Comparison of ENCODE assay signal across 22 mouse cellular contexts in genomic region chr9:114098716-114099302, GRCm38 (mm10). TPM values are rescaled to one million over a fixed set of nuclear protein-coding genes. Genes with fewer than 3 reads are reported as not detected.
DNase-seq lines count a peak whose midpoint lies in the region; ATAC-seq and TF ChIP-seq lines count a peak whose summit lies in the region.
"Had no signal": no experiment of that assay in that cellular context is flagged by ENCODE, and none has a peak within 500 bp of the region (broad histone marks: within the 10 kb centered on the region; RNA-seq: fewer than 3 reads in every experiment).

No protein-coding gene starts in this region.

- no peak for TF ChIP-seq EP300 in liver, embryonic 14.5 days (IDR thresholded peaks at IDR 0.05; ENCODE audit: low read depth)

- peaks cover 15% of the 10 kb centered on the region for H3K4me1 ChIP-seq in G1E (ENCODE audit: insufficient read depth, low read depth, low read length)
- 0 out of 4 replicates have a peak, but pooled peaks cover 0 to 2% of the 10 kb centered on the region in 2 experiments for H3K4me1 ChIP-seq in liver, embryonic 14.5 days (replicated peaks; ENCODE audit: control insufficient read depth in 2 of 2, insufficient read depth in 2 of 2, low read length in 1 of 2)
- H3K4me1 ChIP-seq in midbrain, embryonic 13.5 days (replicated peaks) = no peaks in the 10 kb centered on the region
- 0 out of 2 replicates have a peak, but pooled peaks cover 6% of the 10 kb centered on the region for H3K4me1 ChIP-seq in heart, embryonic 12.5 days (replicated peaks)
- H3K4me1 ChIP-seq: embryonic facial prominence, embryonic 10.5 days; forebrain, embryonic 13.5 days; hindbrain, embryonic 13.5 days had no signal

- H3K4me3 ChIP-seq in G1E (ENCODE audit: low read depth, low read length) = no peak overlapping the region
- no peak overlapping the region for H3K4me3 ChIP-seq in liver, embryonic 14.5 days (ENCODE audit: insufficient read depth in 1 of 2, low read depth in 2 of 2, low read length in 2 of 2)
- no peak overlapping the region for H3K4me3 ChIP-seq in midbrain, embryonic 13.5 days (replicated peaks)
- H3K4me3 ChIP-seq in heart, embryonic 12.5 days = no peak overlapping the region
- H3K4me3 ChIP-seq: embryonic facial prominence, embryonic 10.5 days; forebrain, embryonic 13.5 days; hindbrain, embryonic 13.5 days had no signal

- H3K4me2 ChIP-seq in liver, embryonic 14.5 days (ENCODE audit: low read depth) = no peak overlapping the region
- no peak overlapping the region for H3K4me2 ChIP-seq in midbrain, embryonic 13.5 days (replicated peaks)
- H3K4me2 ChIP-seq in heart, embryonic 12.5 days = no peak overlapping the region
- H3K4me2 ChIP-seq: forebrain, embryonic 13.5 days; hindbrain, embryonic 13.5 days had no signal

- 15% methylated on average over 9 of the region's 9 CpGs for WGBS in liver, embryonic 14.5 days (ENCODE audit: insufficient replicate concordance)
- WGBS in midbrain, embryonic 13.5 days = 84% methylated on average over 9 of the region's 9 CpGs
- 46% methylated on average over 9 of the region's 9 CpGs for WGBS in heart, embryonic 12.5 days

- no peak for TF ChIP-seq CTCF in G1E (IDR thresholded peaks at IDR 0.05; ENCODE audit: low read depth, low read length)
- TF ChIP-seq CTCF in liver, embryonic 14.5 days (IDR thresholded peaks at IDR 0.05; ENCODE audit: low read depth) = no peak

- H3K36me3 ChIP-seq in G1E (replicated peaks) = no peaks in the 10 kb centered on the region
- H3K36me3 ChIP-seq in liver, embryonic 14.5 days (replicated peaks; ENCODE audit: control insufficient read depth, insufficient read depth, low read depth) = no peaks in the 10 kb centered on the region
- H3K36me3 ChIP-seq in midbrain, embryonic 13.5 days = no peaks in the 10 kb centered on the region
- H3K36me3 ChIP-seq in heart, embryonic 12.5 days = no peaks in the 10 kb centered on the region
- H3K36me3 ChIP-seq: embryonic facial prominence, embryonic 10.5 days; hindbrain, embryonic 13.5 days had no signal

- H3K27me3 ChIP-seq in G1E (ENCODE audit: insufficient read depth, low read length) = peaks cover 5% of the 10 kb centered on the region; the same call in 1 of the 2 replicates
- H3K27me3 ChIP-seq in liver, embryonic 14.5 days (ENCODE audit: control insufficient read depth, insufficient read depth, low read length) = no peaks in the 10 kb centered on the region
- no peaks in the 10 kb centered on the region for H3K27me3 ChIP-seq in midbrain, embryonic 13.5 days
- no peaks in the 10 kb centered on the region for H3K27me3 ChIP-seq in heart, embryonic 12.5 days (replicated peaks)
- H3K27me3 ChIP-seq: forebrain, embryonic 13.5 days; hindbrain, embryonic 13.5 days had no signal

- ATAC-seq in G1E (ENCODE audit: extremely low read depth, insufficient number of reproducible peaks, low FRiP score, poor library complexity, severe bottlenecking) = peak; percentile 40; the same call in 1 of the 2 replicates
- ATAC-seq in liver, embryonic 14.5 days (ENCODE audit: insufficient read depth) = peak; percentile 59; the same call in 1 of the 2 replicates
- ATAC-seq in megakaryocyte-erythroid progenitor cell, adult 5-6 weeks (replicated peaks; ENCODE audit: low FRiP score, low TSS enrichment, poor library complexity, severe bottlenecking) = peak; percentile 57
- ATAC-seq in midbrain, embryonic 13.5 days = no peak
- no peak for ATAC-seq in heart, embryonic 12.5 days (ENCODE audit: insufficient number of reproducible peaks, low FRiP score)
- ATAC-seq: CD4-positive, CD25-positive, alpha-beta regulatory T cell, adult 4 months; forebrain, embryonic 13.5 days; forebrain, postnatal 0 days; hindbrain, postnatal 0 days had no signal

- H3K27ac ChIP-seq in liver, embryonic 14.5 days = no peak overlapping the region
- H3K27ac ChIP-seq in midbrain, embryonic 13.5 days = no peak overlapping the region
- no peak overlapping the region for H3K27ac ChIP-seq in heart, embryonic 12.5 days (ENCODE audit: poor library complexity, severe bottlenecking)
- H3K27ac ChIP-seq: embryonic facial prominence, embryonic 10.5 days; forebrain, embryonic 13.5 days; hindbrain, embryonic 13.5 days; hindbrain, postnatal 0 days had no signal

- H3K9ac ChIP-seq in liver, embryonic 14.5 days (replicated peaks) = no peak overlapping the region
- H3K9ac ChIP-seq in midbrain, embryonic 13.5 days (replicated peaks) = no peak overlapping the region
- H3K9ac ChIP-seq in heart, embryonic 12.5 days = no peak overlapping the region
- H3K9ac ChIP-seq: forebrain, embryonic 13.5 days; forebrain, postnatal 0 days; hindbrain, embryonic 13.5 days had no signal

- DNase-seq in 416B (ENCODE audit: low read depth) (peak; percentile 57), G1E (ENCODE audit: low spot score) (no peak)
- peak in 1 of 3 experiments; percentile 1 for DNase-seq in liver, embryonic 14.5 days (ENCODE audit: low read depth in 3 of 3, low spot score in 3 of 3)
- DNase-seq: adrenal gland, adult 2 months; adrenal gland, postnatal 25 days; B cell, adult 2 months; cerebellum, adult 18-20 months; cerebellum, adult 9-11 months; cerebellum, postnatal 36 days; forebrain, postnatal 0 days; gastrocnemius, postnatal 14 days; heart, postnatal 10 days had no signal

- H3K9me3 ChIP-seq in G1E (replicated peaks) = no peaks in the 10 kb centered on the region
- no peaks in the 10 kb centered on the region for H3K9me3 ChIP-seq in liver, embryonic 14.5 days (ENCODE audit: control insufficient read depth, low read length)
- H3K9me3 ChIP-seq in midbrain, embryonic 13.5 days = no peaks in the 10 kb centered on the region
- no peaks in the 10 kb centered on the region for H3K9me3 ChIP-seq in heart, embryonic 12.5 days (replicated peaks)
- H3K9me3 ChIP-seq: embryonic facial prominence, embryonic 10.5 days; forebrain, embryonic 13.5 days; hindbrain, embryonic 13.5 days had no signal

RNA-seq across cellular contexts. Expression of gene Susd5, which starts 41.9 kb away (rescaled TPM):
- total RNA-seq in G1E (2014; fragmentation: Nextera tagmentation) (not detected in 2 replicates), G1E (2017) (0.06 and 0.16 TPM in 2 replicates)
- not detected in 2 replicates for polyA plus RNA-seq in G1E (2012)
- 0.01 TPM in 2 replicates for polyA plus RNA-seq in liver, embryonic 14.5 days (2012; rRNA removed)
- polyA plus RNA-seq in liver, embryonic 14.5 days (2014; fragmentation: Nextera tagmentation; extraction: Ambion mirVana) = not detected in 2 replicates
- total RNA-seq in megakaryocyte-erythroid progenitor cell, adult 5-6 weeks (2014; fragmentation: Nextera tagmentation) = not detected in 2 replicates
- total RNA-seq in megakaryocyte-erythroid progenitor cell, adult 5-6 weeks (2017) = not detected in 2 replicates
- polyA plus RNA-seq in midbrain, embryonic 13.5 days (2015; fragmentation: Nextera tagmentation; extraction: Ambion mirVana) = 0.23 and 0.31 TPM in 2 replicates
- polyA plus RNA-seq in heart, embryonic 12.5 days (2016; fragmentation: Nextera tagmentation; extraction: Ambion mirVana) = 0.08 and 0.18 TPM in 2 replicates
- total RNA-seq: hematopoietic stem cell, adult 5-6 weeks; MEL had no signal
- polyA plus RNA-seq: CD4-positive, CD25-positive, alpha-beta regulatory T cell, adult 4 months; forebrain, embryonic 13.5 days had no signal

RNA-seq across cellular contexts. Expression of gene Fbxl2, which starts 52.8 kb away (rescaled TPM):
- total RNA-seq in G1E (2014; fragmentation: Nextera tagmentation) (0.29 and 0.38 TPM in 2 replicates), G1E (2017) (0.16 and 0.17 TPM in 2 replicates)
- 0.11 and 0.12 TPM in 2 replicates for polyA plus RNA-seq in G1E (2012)
- 0.57 and 0.75 TPM in 2 replicates for polyA plus RNA-seq in liver, embryonic 14.5 days (2012; rRNA removed)
- polyA plus RNA-seq in liver, embryonic 14.5 days (2014; fragmentation: Nextera tagmentation; extraction: Ambion mirVana) = 0.80 and 0.88 TPM in 2 replicates
- total RNA-seq in megakaryocyte-erythroid progenitor cell, adult 5-6 weeks (2014; fragmentation: Nextera tagmentation) = 2.6 and 4.0 TPM in 2 replicates
- 1.3 and 1.8 TPM in 2 replicates for total RNA-seq in megakaryocyte-erythroid progenitor cell, adult 5-6 weeks (2017)
- 19.8 and 19.9 TPM in 2 replicates for polyA plus RNA-seq in midbrain, embryonic 13.5 days (2015; fragmentation: Nextera tagmentation; extraction: Ambion mirVana)
- 1.6 and 2.1 TPM in 2 replicates for polyA plus RNA-seq in heart, embryonic 12.5 days (2016; fragmentation: Nextera tagmentation; extraction: Ambion mirVana)

Comparison
In these comparisons a context has a peak if more than half of its experiments do, and no peak if none do; other contexts are left out.
1. ATAC-seq: peak in G1E (single experiment), liver, embryonic 14.5 days (single experiment) and megakaryocyte-erythroid progenitor cell, adult 5-6 weeks (single experiment); none in midbrain, embryonic 13.5 days (single experiment) and heart, embryonic 12.5 days (single experiment).